Mouse (Mus musculus) hindbrain, embryonic 12.5 days (tissue): ENCODE measurements around the gene Zkscan1. TPM values are rescaled to one million over a fixed set of nuclear protein-coding genes. Genes with fewer than 3 reads are reported as not detected.
"Not testable (repeated sequence)": the region's sequence is repeated elsewhere in the genome, so short reads cannot be mapped to it uniquely, and the experiment has no call there.

Experiments used
- ATAC-seq: fragments of 200-750 bp; cut with Nextera tagmentation; 2 replicates; pipeline ENCODE4 v1.8.0; 2017; ENCODE audit warnings: moderate TSS enrichment; ENCODE audit not compliant: low FRiP score
- H3K27ac ChIP-seq: fragments of 300-500 bp; sonication (generic); 2 replicates; pipeline ENCODE4 v1.5.1; 2016; ENCODE audit warnings: mild to moderate bottlenecking
- H3K27me3 ChIP-seq: fragments of 300-500 bp; sonication (generic); 2 replicates; pipeline ENCODE4 v1.6.1; 2016; ENCODE audit warnings: mild to moderate bottlenecking
- H3K36me3 ChIP-seq: fragments of 300-500 bp; sonication (generic); 2 replicates; pipeline ENCODE4 v1.6.1; 2016; ENCODE audit warnings: mild to moderate bottlenecking
- H3K4me1 ChIP-seq: fragments of 300-500 bp; sonication (generic); 2 replicates; pipeline ENCODE4 v1.6.1; 2016
- H3K4me2 ChIP-seq: fragments of 300-500 bp; sonication (generic); replicated peaks from 2 replicates; pipeline ENCODE4 v1.6.1; 2016; ENCODE audit warnings: mild to moderate bottlenecking
- H3K4me3 ChIP-seq: fragments of 300-500 bp; sonication (generic); 2 replicates; pipeline ENCODE4 v1.5.1; 2016; ENCODE audit warnings: mild to moderate bottlenecking
- H3K9ac ChIP-seq: fragments of 300-500 bp; sonication (generic); 2 replicates; pipeline ENCODE4 v1.6.1; 2016; ENCODE audit warnings: mild to moderate bottlenecking, moderate library complexity
- H3K9me3 ChIP-seq: fragments of 300-500 bp; sonication (generic); replicated peaks from 2 replicates; pipeline ENCODE4 v1.6.1; 2016; ENCODE audit warnings: mild to moderate bottlenecking
- WGBS: fragments of 180-500 bp; shearing (Covaris S2); methylation state at CpG from one replicate; pipeline ENCODE4 v1.1.7; 2016; 5-methylcytosine and 5-hydroxymethylcytosine counted together
- polyA plus RNA-seq: library from polyadenylated mRNA; unstranded; fragments of >200 nt; fragmentation: Nextera tagmentation; extraction: Ambion mirVana; gene quantifications from 2 replicates; pipeline ENCODE4 v1.2.1, GENCODE M21; 2016

Gene Zkscan1
- polyA plus RNA-seq = 37.3 and 41.7 TPM in 2 replicates

GRCm38 (mm10) chr5:138084996-138085395 lies at the start of gene Zkscan1:
TSS of gene Zkscan1 (plus strand) at chr5:138085084.
- peak; percentile 91 for ATAC-seq
- peaks cover 13% of the 10 kb centered on the region for H3K4me1 ChIP-seq
- peak within 1 kb of the TSS; percentile 63 for H3K4me3 ChIP-seq
- WGBS = under 1% methylated on average over 27 of the region's 27 CpGs
- peak within 1 kb of the TSS; percentile 78 for H3K4me2 ChIP-seq
- H3K36me3 ChIP-seq = peaks cover 4% of the 10 kb centered on the region; the same call in 1 of the 2 replicates
- no peaks in the 10 kb centered on the region for H3K9me3 ChIP-seq
- 0 out of 2 replicates have a peak, but pooled peaks cover 3% of the 10 kb centered on the region for H3K27me3 ChIP-seq
- peak within 1 kb of the TSS; percentile 93 for H3K9ac ChIP-seq
- peak within 1 kb of the TSS; percentile 79 for H3K27ac ChIP-seq

- not testable (repeated sequence) for ATAC-seq
Measured at GRCm38 (mm10) chr5:138052894-138053293, 32.0 kb upstream of the Zkscan1 start, which contains the start of gene Smok3c. TSS of gene Smok3c (plus strand) at chr5:138053194.

GRCm38 (mm10) chr5:138073803-138074202 lies 11.1 kb upstream of the Zkscan1 start:
- ATAC-seq = no peak
- H3K36me3 ChIP-seq = no peaks in the 10 kb centered on the region
- 82% methylated on average over 4 of the region's 4 CpGs for WGBS

More at GRCm38 (mm10) chr5:138052894-138053293, 32.0 kb upstream of the Zkscan1 start, which contains the start of gene Smok3c:
- H3K4me3 ChIP-seq, H3K4me1 ChIP-seq, H3K27ac ChIP-seq, H3K9me3 ChIP-seq, H3K4me2 ChIP-seq, H3K36me3 ChIP-seq, H3K9ac ChIP-seq, H3K27me3 ChIP-seq: not testable (repeated sequence)
- WGBS = no CpG with 5 or more reads among the region's 5 CpGs

GRCm38 (mm10) chr5:138075684-138076083 lies 9.2 kb upstream of the Zkscan1 start:
- no peaks in the 10 kb centered on the region for H3K36me3 ChIP-seq
- no peak overlapping the region for H3K27ac ChIP-seq
- WGBS = 73% methylated on average over 3 of the region's 3 CpGs
- no peaks in the 10 kb centered on the region for H3K4me1 ChIP-seq
- no peak overlapping the region for H3K4me2 ChIP-seq
- H3K4me3 ChIP-seq = no peak overlapping the region
- ATAC-seq = no peak
- H3K27me3 ChIP-seq = no peaks in the 10 kb centered on the region
- H3K9ac ChIP-seq = no peak overlapping the region
- H3K9me3 ChIP-seq = no peaks in the 10 kb centered on the region

More at GRCm38 (mm10) chr5:138073803-138074202, 11.1 kb upstream of the Zkscan1 start:
- Histone ChIP-seq H3K4me1 (no peaks in the 10 kb centered on the region), H3K27me3 (no peaks in the 10 kb centered on the region), H3K9me3 (no peaks in the 10 kb centered on the region), H3K4me3 (no peak overlapping the region), H3K4me2 (no peak overlapping the region), H3K9ac (no peak overlapping the region), H3K27ac (no peak overlapping the region)

GRCm38 (mm10) chr5:138076148-138076547 lies 8.7 kb upstream of the Zkscan1 start:
- Histone ChIP-seq H3K9ac (no peak overlapping the region), H3K4me3 (no peak overlapping the region), H3K4me2 (no peak overlapping the region), H3K9me3 (no peaks in the 10 kb centered on the region), H3K36me3 (no peaks in the 10 kb centered on the region), H3K4me1 (no peaks in the 10 kb centered on the region), H3K27me3 (no peaks in the 10 kb centered on the region), H3K27ac (no peak overlapping the region)
- ATAC-seq = no peak
- 58% methylated on average over 2 of the region's 2 CpGs for WGBS

GRCm38 (mm10) chr5:138080456-138080855 lies 4.4 kb upstream of the Zkscan1 start:
- Histone ChIP-seq H3K9me3 (no peaks in the 10 kb centered on the region), H3K4me1 (0 out of 2 replicates have a peak, but pooled peaks cover 2% of the 10 kb centered on the region), H3K36me3 (no peaks in the 10 kb centered on the region), H3K4me3 (no peak overlapping the region), H3K27me3 (0 out of 2 replicates have a peak, but pooled peaks cover 3% of the 10 kb centered on the region), H3K4me2 (no peak overlapping the region), H3K27ac (no peak overlapping the region), H3K9ac (no peak overlapping the region)
- no peak for ATAC-seq
- 92% methylated on average over 5 of the region's 5 CpGs for WGBS

- 87% methylated on average over 9 of the region's 9 CpGs for WGBS
- ATAC-seq = no peak
- H3K4me2 ChIP-seq = no peak overlapping the region
- no peaks in the 10 kb centered on the region for H3K9me3 ChIP-seq
- no peak overlapping the region for H3K4me3 ChIP-seq
- no peak overlapping the region for H3K9ac ChIP-seq
- 0 out of 2 replicates have a peak, but pooled peaks cover 3% of the 10 kb centered on the region for H3K27me3 ChIP-seq
- H3K36me3 ChIP-seq = no peaks in the 10 kb centered on the region
- H3K27ac ChIP-seq = no peak overlapping the region
- peaks cover 4% of the 10 kb centered on the region for H3K4me1 ChIP-seq
Measured at GRCm38 (mm10) chr5:138081446-138081845, 3.4 kb upstream of the Zkscan1 start.

GRCm38 (mm10) chr5:138083318-138083900 lies 1.5 kb upstream of the Zkscan1 start:
- Histone ChIP-seq H3K9me3 (no peaks in the 10 kb centered on the region), H3K4me1 (peaks cover 13% of the 10 kb centered on the region), H3K4me3 (no peak overlapping the region), H3K36me3 (peaks cover 4% of the 10 kb centered on the region; the same call in 1 of the 2 replicates), H3K27me3 (0 out of 2 replicates have a peak, but pooled peaks cover 3% of the 10 kb centered on the region), H3K27ac (no peak overlapping the region), H3K9ac (no peak overlapping the region), H3K4me2 (no peak overlapping the region)
- 62% methylated on average over 2 of the region's 2 CpGs for WGBS
- ATAC-seq = no peak

- H3K4me2 ChIP-seq = no peak overlapping the region
- no peak for ATAC-seq
- 95% methylated on average over 2 of the region's 2 CpGs for WGBS
Measured at GRCm38 (mm10) chr5:138083936-138084335, 948 bp upstream of the Zkscan1 start.

GRCm38 (mm10) chr5:138084507-138084906 lies 377 bp upstream of the Zkscan1 start:
- Histone ChIP-seq H3K4me2 (peak overlapping the region; percentile 40), H3K36me3 (peaks cover 4% of the 10 kb centered on the region; the same call in 1 of the 2 replicates), H3K4me3 (peak overlapping the region; percentile 63), H3K9ac (peak overlapping the region; percentile 93; the same call in 1 of the 2 replicates), H3K27me3 (0 out of 2 replicates have a peak, but pooled peaks cover 3% of the 10 kb centered on the region), H3K4me1 (peaks cover 13% of the 10 kb centered on the region), H3K27ac (no peak overlapping the region), H3K9me3 (no peaks in the 10 kb centered on the region)
- WGBS = 75% methylated on average over 2 of the region's 2 CpGs
- 0 out of 2 replicates have a peak, but pooled peaks have one; percentile 16 for ATAC-seq

More at GRCm38 (mm10) chr5:138083936-138084335, 948 bp upstream of the Zkscan1 start:
- Histone ChIP-seq H3K4me3 (no peak overlapping the region), H3K4me1 (peaks cover 13% of the 10 kb centered on the region), H3K9ac (no peak overlapping the region), H3K36me3 (peaks cover 4% of the 10 kb centered on the region; the same call in 1 of the 2 replicates), H3K27me3 (0 out of 2 replicates have a peak, but pooled peaks cover 3% of the 10 kb centered on the region), H3K9me3 (no peaks in the 10 kb centered on the region), H3K27ac (no peak overlapping the region)

GRCm38 (mm10) chr5:138085421-138085911 lies 582 bp downstream of the Zkscan1 start:
- H3K4me2 ChIP-seq = peak overlapping the region; percentile 78
- H3K9ac ChIP-seq = peak overlapping the region; percentile 93
- ATAC-seq = no peak
- H3K4me3 ChIP-seq = peak overlapping the region; percentile 63
- no peaks in the 10 kb centered on the region for H3K9me3 ChIP-seq
- peaks cover 13% of the 10 kb centered on the region for H3K4me1 ChIP-seq
- H3K27ac ChIP-seq = peak overlapping the region; percentile 79
- under 1% methylated on average over 18 of the region's 18 CpGs for WGBS
- 0 out of 2 replicates have a peak, but pooled peaks cover 3% of the 10 kb centered on the region for H3K27me3 ChIP-seq
- peaks cover 4% of the 10 kb centered on the region; the same call in 1 of the 2 replicates for H3K36me3 ChIP-seq

- Histone ChIP-seq H3K4me3 (peak overlapping the region; percentile 63; the same call in 1 of the 2 replicates), H3K9ac (no peak overlapping the region), H3K27ac (no peak overlapping the region), H3K4me1 (peaks cover 13% of the 10 kb centered on the region), H3K9me3 (no peaks in the 10 kb centered on the region), H3K27me3 (0 out of 2 replicates have a peak, but pooled peaks cover 3% of the 10 kb centered on the region), H3K36me3 (peaks cover 4% of the 10 kb centered on the region; the same call in 1 of the 2 replicates), H3K4me2 (peak overlapping the region; percentile 78)
- ATAC-seq = no peak
- 82% methylated on average over 3 of the region's 3 CpGs for WGBS
Measured at GRCm38 (mm10) chr5:138086842-138087241, 2.0 kb downstream of the Zkscan1 start.
